Mouse (Mus musculus) cerebellum, adult 2 months (tissue): ENCODE results near the gene Rnaseh1. TPM values are rescaled to one million over a fixed set of nuclear protein-coding genes. Genes with fewer than 3 reads are reported as not detected.

Experiments
- DNase-seq, 2 experiments: peaks; one replicate each; pipeline ENCODE4 v3.0.0; 2021
- H3K27ac ChIP-seq: fragments of 200-500 bp; 2 replicates; pipeline ENCODE4 v1.5.1; 2012; ENCODE audit warnings: low read length, control low read depth, inconsistent platforms; ENCODE audit not compliant: insufficient read depth
- H3K27me3 ChIP-seq: fragments of 200-500 bp; 2 replicates; pipeline ENCODE4 v1.6.1; 2012; ENCODE audit warnings: inconsistent platforms, mild to moderate bottlenecking, low read length, moderate library complexity; ENCODE audit not compliant: control insufficient read depth, insufficient read depth
- H3K4me1 ChIP-seq: fragments of 200-500 bp; 2 replicates; pipeline ENCODE4 v1.6.1; 2011; ENCODE audit warnings: low read length; ENCODE audit not compliant: control insufficient read depth, insufficient read depth
- H3K4me3 ChIP-seq: fragments of 200-500 bp; replicated peaks from 2 replicates; pipeline ENCODE3; 2011; ENCODE audit warnings: mild to moderate bottlenecking, low read depth, low read length, control low read depth; ENCODE audit not compliant: insufficient read depth
- CTCF ChIP-seq: fragments of 200-500 bp; IDR thresholded peaks from 2 replicates; pipeline ENCODE4 v1.5.1; 2011; ENCODE audit warnings: low read depth, mild to moderate bottlenecking, control low read depth, low read length, moderate library complexity, borderline replicate concordance; ENCODE audit not compliant: insufficient read depth
- POLR2A ChIP-seq: fragments of 200-500 bp; IDR thresholded peaks from 2 replicates; pipeline ENCODE4 v1.6.1; 2011; ENCODE audit warnings: low read length, control low read depth, borderline replicate concordance; ENCODE audit not compliant: insufficient read depth
- WGBS: fragments of 180-500 bp; shearing (Covaris S2); methylation state at CpG from one replicate; pipeline ENCODE4 v1.1.7; 2018; 5-methylcytosine and 5-hydroxymethylcytosine counted together
- polyA plus RNA-seq: library from polyadenylated mRNA; depleted of rRNA; stranded (reverse); fragments of >200 nt; gene quantifications from 2 replicates; pipeline ENCODE4 v1.2.3, GENCODE M21; 2012

Rnaseh1 gene
- polyA plus RNA-seq, 1 experiment = 17.5 TPM

DNA sequence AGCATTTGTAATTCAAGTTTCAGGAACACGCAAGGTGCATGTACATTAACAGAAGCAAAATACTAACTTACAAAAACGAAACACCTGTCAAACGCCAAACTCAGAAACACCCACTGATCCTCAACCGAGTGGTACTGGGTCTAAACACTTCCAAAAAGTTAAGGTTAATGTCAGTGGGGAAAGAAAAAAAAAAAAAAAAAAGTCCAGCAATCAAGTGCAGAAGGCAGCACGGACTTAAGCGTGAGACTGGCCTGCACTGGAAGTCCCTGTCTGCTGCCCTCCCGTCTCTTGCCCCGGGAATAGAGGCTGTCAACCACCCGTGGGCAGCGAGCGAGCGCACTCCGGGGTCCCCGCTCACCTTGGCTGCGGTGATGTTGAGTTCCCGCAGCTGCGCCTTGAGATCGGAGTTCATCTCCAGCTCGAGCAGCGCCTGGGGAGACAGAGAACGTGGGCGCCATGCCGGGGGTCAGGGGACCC is 14.3 kb upstream of the Rnaseh1 start:
- Histone ChIP-seq H3K4me1 (peaks cover 3% of the 10 kb centered on the region; the same call in 1 of the 2 replicates), H3K27me3 (no peaks in the 10 kb centered on the region), H3K27ac (peak overlapping the region; percentile 9; the same call in 1 of the 2 replicates), H3K4me3 (peak overlapping the region; percentile 66)
- DNase-seq = no peak
- 2% methylated on average over 23 of the region's 23 CpGs for WGBS
- TF ChIP-seq POLR2A (no peak), CTCF (no peak)

DNA sequence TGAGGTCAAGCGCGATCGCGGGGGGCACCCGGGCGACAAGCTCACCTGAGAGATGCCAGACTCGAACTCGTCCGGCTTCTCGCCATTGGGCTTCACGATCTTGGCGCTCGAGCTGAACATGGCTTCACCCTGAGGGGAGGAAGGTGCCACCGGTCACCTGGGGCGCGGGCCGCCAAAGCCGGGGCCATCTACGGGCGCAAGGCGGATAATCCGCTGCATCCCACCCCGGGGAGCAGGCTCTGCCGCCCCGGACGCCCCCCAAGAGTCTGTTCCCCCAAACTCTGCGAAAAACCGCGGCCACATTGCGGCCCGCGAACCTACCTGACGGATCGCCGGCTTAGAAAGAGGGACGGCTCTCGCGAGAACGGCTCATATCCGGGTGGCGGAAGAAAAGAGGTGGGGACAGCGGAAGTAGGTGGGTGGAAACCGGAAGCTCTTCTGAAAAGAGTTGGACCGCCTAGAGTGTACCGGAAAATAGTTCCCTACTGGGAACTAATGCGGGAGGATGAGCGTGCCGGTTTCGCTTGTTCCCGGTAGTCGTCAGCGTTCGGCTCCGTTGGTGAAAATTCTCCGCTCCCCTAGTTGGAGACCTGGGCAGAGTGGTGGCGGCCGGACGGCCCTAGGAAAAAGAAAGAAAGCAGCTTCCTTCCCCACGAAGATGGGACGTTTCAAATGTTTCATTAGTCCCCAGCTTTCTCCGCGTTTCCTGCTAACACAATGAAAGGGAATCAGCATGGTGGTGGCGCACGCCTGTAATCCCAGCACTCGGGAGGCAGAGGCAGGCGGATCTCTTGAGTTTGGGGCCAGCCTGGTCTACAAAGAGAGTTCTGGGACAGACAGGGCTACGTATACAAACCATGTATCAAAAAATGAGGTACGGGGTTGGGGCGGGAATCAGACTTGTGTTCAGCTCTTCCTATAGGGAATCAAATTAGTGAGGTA is 13.6 kb upstream of the Rnaseh1 start, which contains the start of gene Rps7:
Gene Rps7, minus strand, starts transcription at position 419 of the 942 bp plus-strand sequence.
- 5% methylated on average over 69 of the region's 69 CpGs for WGBS
- H3K4me1 ChIP-seq = peaks cover 3% of the 10 kb centered on the region; the same call in 1 of the 2 replicates
- H3K4me3 ChIP-seq = peak within 1 kb of the TSS; percentile 66
- TF ChIP-seq CTCF (no peak), POLR2A (peak; percentile 83)
- peak; percentile 93 to 94 for DNase-seq
- H3K27me3 ChIP-seq = no peaks in the 10 kb centered on the region
- H3K27ac ChIP-seq = peak within 1 kb of the TSS; percentile 27

DNA sequence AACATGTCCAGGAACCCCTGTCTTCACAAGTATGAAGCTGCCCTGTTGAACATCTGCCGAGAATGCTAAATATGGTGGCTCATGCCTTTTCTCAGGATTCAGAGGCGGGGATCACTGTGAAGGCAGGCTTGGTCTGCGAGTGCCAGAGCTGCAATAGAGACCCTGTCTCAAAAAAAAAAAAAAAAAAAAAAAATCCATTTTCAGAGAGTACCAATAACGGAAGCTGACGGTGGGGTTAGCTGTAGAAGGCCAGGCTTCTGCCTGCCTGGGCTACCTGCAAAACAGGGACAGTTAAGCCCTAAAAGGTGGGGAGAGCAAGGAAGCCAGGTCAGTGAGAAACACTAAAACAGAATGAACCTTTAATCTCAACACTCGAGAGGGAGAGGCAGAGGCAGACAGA is 12.9 kb upstream of the Rnaseh1 start:
- Histone ChIP-seq H3K27ac (no peak overlapping the region), H3K4me1 (peaks cover 3% of the 10 kb centered on the region; the same call in 1 of the 2 replicates), H3K4me3 (no peak overlapping the region), H3K27me3 (no peaks in the 10 kb centered on the region)
- TF ChIP-seq POLR2A (no peak), CTCF (no peak)
- whole genome bisulfite sequencing = 87% methylated on average over 6 of the region's 6 CpGs
- DNase-seq = no peak

DNA sequence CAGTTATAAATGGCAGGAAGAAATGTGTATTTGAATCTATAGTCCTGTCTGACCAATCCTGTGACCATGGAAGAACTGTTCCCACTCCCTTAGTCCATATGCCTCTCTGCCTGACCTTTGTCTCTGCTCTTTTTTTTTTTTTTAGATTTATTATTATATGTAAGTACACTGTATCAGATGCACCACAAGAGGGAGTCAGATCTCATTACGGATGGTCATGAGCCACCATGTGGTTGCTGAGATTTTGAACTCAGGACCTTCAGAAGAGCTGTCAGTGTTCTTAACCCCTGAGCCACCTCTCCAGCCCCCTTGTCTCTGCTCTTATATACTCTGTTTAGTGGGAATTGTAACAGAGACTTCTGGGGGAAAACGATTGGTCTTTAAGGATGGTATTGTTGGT is 10.6 kb upstream of the Rnaseh1 start:
- no peak for DNase-seq
- no peaks in the 10 kb centered on the region for H3K27me3 ChIP-seq
- TF ChIP-seq CTCF (no peak), POLR2A (no peak)
- no peak overlapping the region for H3K4me3 ChIP-seq
- H3K27ac ChIP-seq = no peak overlapping the region
- peaks cover 3% of the 10 kb centered on the region; the same call in 1 of the 2 replicates for H3K4me1 ChIP-seq
- WGBS = 65% methylated on average over 2 of the region's 2 CpGs

DNA sequence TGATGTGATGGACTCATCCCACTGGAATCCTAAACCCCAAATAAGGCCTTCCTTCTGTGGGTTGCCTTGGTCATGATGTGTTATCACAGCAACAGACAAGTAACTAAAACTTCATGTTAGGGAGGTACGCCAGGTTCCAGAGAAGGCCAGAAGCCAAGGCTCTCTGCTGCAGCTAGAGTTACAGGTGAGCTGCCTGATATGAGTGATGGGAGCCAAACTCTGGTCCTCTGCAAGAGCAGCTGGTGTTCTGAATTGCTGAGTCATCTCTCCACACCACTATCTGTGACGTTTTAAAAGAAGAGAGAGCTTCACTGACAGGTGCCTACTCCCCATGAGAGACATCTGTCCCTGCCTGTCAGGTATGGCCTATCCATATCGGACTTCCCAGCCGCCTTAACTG is 13.2 kb downstream of the Rnaseh1 start:
- H3K27me3 ChIP-seq = no peaks in the 10 kb centered on the region
- H3K4me1 ChIP-seq = no peaks in the 10 kb centered on the region
- no peak for DNase-seq
- H3K27ac ChIP-seq = no peak overlapping the region
- TF ChIP-seq POLR2A = no peak
- no peak for TF ChIP-seq CTCF
- WGBS = 81% methylated on average over 4 of the region's 4 CpGs
- H3K4me3 ChIP-seq = no peak overlapping the region

DNA sequence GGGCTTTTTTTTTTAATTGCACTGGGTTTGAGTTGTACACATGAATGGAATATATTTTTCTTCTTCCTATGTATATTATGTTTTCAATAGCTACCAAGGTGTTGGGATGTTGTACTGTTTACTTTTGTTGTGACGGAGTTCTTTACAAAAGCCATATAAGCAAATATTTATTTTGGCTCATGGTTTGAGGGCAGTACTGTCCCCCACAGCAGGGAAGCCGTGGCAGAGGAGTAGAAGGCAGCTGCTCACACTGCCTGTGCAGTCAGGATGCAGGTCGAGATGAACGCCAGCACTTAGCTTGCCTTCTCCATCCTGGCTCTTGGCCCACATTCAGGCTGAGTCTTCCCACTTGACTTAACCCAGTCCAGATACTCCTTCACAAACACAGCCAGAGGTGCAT is 17.3 kb downstream of the Rnaseh1 start:
- Histone ChIP-seq H3K27ac (no peak overlapping the region), H3K4me1 (no peaks in the 10 kb centered on the region), H3K4me3 (no peak overlapping the region), H3K27me3 (no peaks in the 10 kb centered on the region)
- TF ChIP-seq CTCF (no peak), POLR2A (no peak)
- whole genome bisulfite sequencing = 31% methylated on average over 4 of the region's 4 CpGs
- DNase-seq = no peak

DNA sequence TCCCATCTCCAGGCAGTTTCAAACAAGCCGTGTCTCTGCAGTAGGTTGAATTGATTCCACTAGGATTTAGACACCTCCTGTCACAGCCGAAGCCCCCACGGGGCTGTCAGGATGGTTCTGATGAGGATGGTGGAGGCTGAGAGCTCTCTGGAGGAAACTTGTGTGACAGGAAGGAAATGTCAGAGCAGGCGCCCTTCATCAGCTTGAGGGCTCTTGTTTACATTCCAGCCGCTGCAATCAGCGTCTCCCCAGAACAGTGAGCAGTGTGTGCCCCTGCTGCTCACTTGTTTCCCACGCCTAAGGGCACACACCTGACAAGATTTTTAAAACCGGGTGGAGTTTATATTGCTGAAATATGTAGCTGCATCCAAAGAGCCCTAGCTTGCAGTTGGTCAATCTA is 17.9 kb downstream of the Rnaseh1 start:
- WGBS = 58% methylated on average over 8 of the region's 8 CpGs
- H3K4me1 ChIP-seq = no peaks in the 10 kb centered on the region
- DNase-seq = no peak
- no peak overlapping the region for H3K27ac ChIP-seq
- H3K27me3 ChIP-seq = no peaks in the 10 kb centered on the region
- no peak overlapping the region for H3K4me3 ChIP-seq
- no peak for TF ChIP-seq CTCF
- no peak for TF ChIP-seq POLR2A
